Mouse (Mus musculus): ENCODE data around the gene Alg11. TPM values are rescaled to one million over a fixed set of nuclear protein-coding genes. Genes with fewer than 3 reads are reported as not detected.

Gene Alg11
- total and polyA plus RNA-seq, 3 experiments: 10.9 to 14.3 (median 13.7) TPM

- Histone ChIP-seq H3K4me2 (ENCODE audit: insufficient read depth, low read depth, poor library complexity, severe bottlenecking) (no peak overlapping the region), H3K36me3 (replicated peaks in 1 of 2; ENCODE audit: control insufficient read depth in 1 of 2, insufficient read depth in 1 of 2, low read length in 1 of 2) (no peaks in the 10 kb centered on the region), H3K4me1 (ENCODE audit: control insufficient read depth in 1 of 2, insufficient read depth in 2 of 2) (peaks cover 3 to 7% of the 10 kb centered on the region in 2 experiments), H3K27me3 (replicated peaks) (peaks cover 74% of the 10 kb centered on the region), H3K9me3 (replicated peaks; ENCODE audit: low read length) (no peaks in the 10 kb centered on the region), H3K27ac (ENCODE audit: insufficient read depth, low read depth) (no peak overlapping the region), H3K4me3 (replicated peaks in 1 of 3; ENCODE audit: low read depth in 2 of 3, low read length in 2 of 3, poor library complexity in 1 of 3) (no peak overlapping the region), H3K9ac (ENCODE audit: insufficient read depth, low read depth) (no peak overlapping the region), H3K79me2 (replicated peaks; ENCODE audit: control insufficient read depth, extremely low read depth, insufficient read depth, poor library complexity, severe bottlenecking) (no peaks in the 10 kb centered on the region)
- TF ChIP-seq SIN3A (IDR thresholded peaks at IDR 0.05; ENCODE audit: low read length) (no peak), ZC3H11A (IDR thresholded peaks at IDR 0.05; ENCODE audit: low read depth, low read length) (no peak), MXI1 (IDR thresholded peaks at IDR 0.05; ENCODE audit: low read depth, low read length) (no peak), PAX5 (IDR thresholded peaks at IDR 0.05; ENCODE audit: low read length) (no peak), CHD1 (IDR thresholded peaks at IDR 0.05; ENCODE audit: low read depth, low read length) (no peak), HCFC1 (IDR thresholded peaks at IDR 0.05; ENCODE audit: low read depth, low read length) (no peak), IRF4 (IDR thresholded peaks at IDR 0.05; ENCODE audit: low read depth, low read length) (no peak), SMC3 (IDR thresholded peaks at IDR 0.05; ENCODE audit: low read depth, low read length) (no peak), MAX (IDR thresholded peaks at IDR 0.05; ENCODE audit: low read length) (no peak), ZNF384 (IDR thresholded peaks at IDR 0.05; ENCODE audit: low read depth, low read length) (no peak), ELF1 (IDR thresholded peaks at IDR 0.05; ENCODE audit: low read depth, low read length) (no peak)
- dilution Hi-C loops (cut with MboI; ENCODE audit: extremely low pct_ligation_motif_present, extremely low pct_unique_long_range_greater_than_20kb, low sequenced_read_pairs): no loop called here
- in situ Hi-C loops (cut with MboI; ENCODE audit: low pct_ligation_motif_present, low pct_unique_long_range_greater_than_20kb, low sequenced_read_pairs): no loop called here
- no peak for DNase-seq (ENCODE audit: extremely low read depth)
These were observed 5.6 kb upstream of the Alg11 start for GRCm38 (mm10) chr8:22054674-22055491.

GRCm38 (mm10) chr8:22055492-22055877 is 5.0 kb upstream of the Alg11 start:
- TF ChIP-seq MXI1 (IDR thresholded peaks at IDR 0.05; ENCODE audit: low read depth, low read length): no peak
- TF ChIP-seq CTCF (conservative IDR thresholded peaks at IDR 0.05 in 1 of 2, IDR thresholded peaks at IDR 0.05 in 1 of 2; ENCODE audit: low read depth in 2 of 2, low read length in 2 of 2): no peak
- TF ChIP-seq BHLHE40 (IDR thresholded peaks at IDR 0.05; ENCODE audit: low read depth, low read length): peak; percentile 36; the same call in 1 of the 2 replicates
- TF ChIP-seq E2F4 (IDR thresholded peaks at IDR 0.05; ENCODE audit: insufficient replicate concordance, low read depth, low read length): no peak
- TF ChIP-seq TBP (conservative IDR thresholded peaks at IDR 0.05; ENCODE audit: low read depth, low read length): no peak
- TF ChIP-seq POLR2AphosphoS2 (IDR thresholded peaks at IDR 0.05; ENCODE audit: low read depth, low read length): no peak
- no peak for TF ChIP-seq CHD2 (IDR thresholded peaks at IDR 0.05; ENCODE audit: low read length)
- no peak for TF ChIP-seq ELF1 (IDR thresholded peaks at IDR 0.05; ENCODE audit: low read depth, low read length)
- TF ChIP-seq MYC (IDR thresholded peaks at IDR 0.05; ENCODE audit: low read depth, low read length): no peak
- H3K4me2 ChIP-seq (ENCODE audit: insufficient read depth, low read depth, poor library complexity, severe bottlenecking): no peak overlapping the region

More at GRCm38 (mm10) chr8:22055492-22055877, 5.0 kb upstream of the Alg11 start:
- peaks cover 3 to 8% of the 10 kb centered on the region in 2 experiments for H3K4me1 ChIP-seq (ENCODE audit: control insufficient read depth in 1 of 2, insufficient read depth in 2 of 2)
- no peaks in the 10 kb centered on the region for H3K36me3 ChIP-seq (replicated peaks in 1 of 2; ENCODE audit: control insufficient read depth in 1 of 2, insufficient read depth in 1 of 2, low read length in 1 of 2)
- no peak overlapping the region for H3K9ac ChIP-seq (ENCODE audit: insufficient read depth, low read depth)
- peaks cover 73% of the 10 kb centered on the region for H3K27me3 ChIP-seq (replicated peaks)
- no peak overlapping the region for H3K4me3 ChIP-seq (replicated peaks in 1 of 3; ENCODE audit: low read depth in 2 of 3, low read length in 2 of 3, poor library complexity in 1 of 3)
- peak; percentile 21 for DNase-seq (ENCODE audit: extremely low read depth)
- H3K79me2 ChIP-seq (replicated peaks; ENCODE audit: control insufficient read depth, extremely low read depth, insufficient read depth, poor library complexity, severe bottlenecking): no peaks in the 10 kb centered on the region
- no peaks in the 10 kb centered on the region for H3K9me3 ChIP-seq (replicated peaks; ENCODE audit: low read length)
- dilution Hi-C loops (cut with MboI; ENCODE audit: extremely low pct_ligation_motif_present, extremely low pct_unique_long_range_greater_than_20kb, low sequenced_read_pairs) (no loop called here), in situ Hi-C loops (cut with MboI; ENCODE audit: low pct_ligation_motif_present, low pct_unique_long_range_greater_than_20kb, low sequenced_read_pairs) (no loop called here)
- H3K27ac ChIP-seq (ENCODE audit: insufficient read depth, low read depth): no peak overlapping the region
